Mouse (Mus musculus) layer of hippocampus, adult 9-10 months (tissue): ENCODE measurements around the gene Morn5.
A peak's percentile ranks its signal among the peaks of the same experiment; 100 is the strongest.

ENCODE experiments used
- DNase-seq: peaks from one replicate; pipeline ENCODE4 v3.0.0; 2022; ENCODE audit warnings: low spot score

Gene Morn5

GRCm38 (mm10) chr2:36048748-36049566 is at the start of gene Morn5, which contains the start of gene Ndufa8:
Gene Morn5 (plus strand): TSS chr2:36049458.
Gene Ndufa8 (minus strand): TSS chr2:36049406.
- DNase-seq, result peak; percentile 96

GRCm38 (mm10) chr2:36000390-36000789 is 48.9 kb upstream of the Morn5 start:
- DNase-seq, result no peak

GRCm38 (mm10) chr2:36002188-36002587 is 47.1 kb upstream of the Morn5 start:
- no peak for DNase-seq

- no peak for DNase-seq
Observed at GRCm38 (mm10) chr2:36008071-36008470, 41.2 kb upstream of the Morn5 start.

- DNase-seq, result no peak
Observed at GRCm38 (mm10) chr2:36009386-36009785, 39.9 kb upstream of the Morn5 start.

- no peak for DNase-seq
Observed at GRCm38 (mm10) chr2:36010579-36010978, 38.7 kb upstream of the Morn5 start.

- no peak for DNase-seq
Observed at GRCm38 (mm10) chr2:36011331-36011825, 37.9 kb upstream of the Morn5 start.

GRCm38 (mm10) chr2:36013010-36013409 is 36.2 kb upstream of the Morn5 start:
- DNase-seq, result no peak

- DNase-seq, result peak; percentile 63
Observed at GRCm38 (mm10) chr2:36021385-36022159, 27.7 kb upstream of the Morn5 start.

GRCm38 (mm10) chr2:36023291-36023690 is 26.0 kb upstream of the Morn5 start:
- DNase-seq, result no peak

- no peak for DNase-seq
Observed at GRCm38 (mm10) chr2:36032884-36033283, 16.4 kb upstream of the Morn5 start.

- no peak for DNase-seq
Observed at GRCm38 (mm10) chr2:36033966-36034365, 15.3 kb upstream of the Morn5 start.

- no peak for DNase-seq
Observed at GRCm38 (mm10) chr2:36034898-36035297, 14.4 kb upstream of the Morn5 start.

- DNase-seq, result no peak
Observed at GRCm38 (mm10) chr2:36035413-36036081, 13.7 kb upstream of the Morn5 start.

GRCm38 (mm10) chr2:36039297-36039985 is 9.8 kb upstream of the Morn5 start:
- no peak for DNase-seq

GRCm38 (mm10) chr2:36040872-36041271 is 8.4 kb upstream of the Morn5 start:
- DNase-seq, result no peak

- DNase-seq, result no peak
Observed at GRCm38 (mm10) chr2:36048164-36048563, 1.1 kb upstream of the Morn5 start.

- no peak for DNase-seq
Observed at GRCm38 (mm10) chr2:36049567-36049954, 303 bp downstream of the Morn5 start.

- no peak for DNase-seq
Observed at GRCm38 (mm10) chr2:36053249-36053648, 4.0 kb downstream of the Morn5 start.

- DNase-seq, result no peak
Observed at GRCm38 (mm10) chr2:36056248-36056647, 7.0 kb downstream of the Morn5 start.

- DNase-seq, result no peak
Observed at GRCm38 (mm10) chr2:36061409-36061808, 12.2 kb downstream of the Morn5 start.

GRCm38 (mm10) chr2:36067132-36067531 is 17.9 kb downstream of the Morn5 start:
- no peak for DNase-seq
